Mouse (Mus musculus): Measurements from ENCODE around the gene Wdfy4.

GRCm38 (mm10) chr14:32950312-32951301 is 234.7 kb downstream of the Wdfy4 start:
- TF ChIP-seq CTCF (IDR thresholded peaks at IDR 0.05; ENCODE audit: borderline replicate concordance, control insufficient read depth, extremely low read depth, insufficient read depth, low read length, poor library complexity) (no peak), POLR2A (IDR thresholded peaks at IDR 0.05; ENCODE audit: control insufficient read depth, extremely low read depth, insufficient read depth, low read length, poor library complexity) (no peak)

All from thymus, adult 2 months (tissue).